12 mouse cellular contexts compared by ENCODE assay signal in genomic region chr15:97798134-97798533, GRCm38 (mm10). TPM values are rescaled to one million over a fixed set of nuclear protein-coding genes. Genes with fewer than 3 reads are reported as not detected.
DNase-seq lines count a peak whose midpoint lies in the region; ATAC-seq and TF ChIP-seq lines count a peak whose summit lies in the region.
"Had no signal": no experiment of that assay in that cellular context is flagged by ENCODE, and none has a peak within 500 bp of the region (broad histone marks: within the 10 kb centered on the region; RNA-seq: fewer than 3 reads in every experiment).

No protein-coding gene starts in this region.

- intact Hi-C loops in heart, adult 2 months (cut with DNase I) = no loop called here
- intact Hi-C loops in left cerebral cortex, adult 2 months (cut with DNase I) = no loop called here

- no peak overlapping the region for H3K9ac ChIP-seq in heart, embryonic 11.5 days (ENCODE audit: low read depth, low read length)
- no peak overlapping the region for H3K9ac ChIP-seq in heart, adult 2 months (ENCODE audit: low read depth, low read length)
- H3K9ac ChIP-seq in midbrain, postnatal 0 days (replicated peaks; ENCODE audit: low read length, poor library complexity, severe bottlenecking) = no peak overlapping the region
- H3K9ac ChIP-seq: heart, embryonic 13.5 days had no signal

- H3K4me1 ChIP-seq in heart, embryonic 11.5 days (ENCODE audit: control insufficient read depth, insufficient read depth, low read length) = peaks cover 7% of the 10 kb centered on the region; the same call in 1 of the 2 replicates
- no peaks in the 10 kb centered on the region for H3K4me1 ChIP-seq in heart, adult 2 months (ENCODE audit: control insufficient read depth, insufficient read depth, low read length)
- peaks cover 23% of the 10 kb centered on the region for H3K4me1 ChIP-seq in embryonic facial prominence, embryonic 10.5 days
- H3K4me1 ChIP-seq in midbrain, postnatal 0 days (ENCODE audit: insufficient read depth, low read length) = peaks cover 5% of the 10 kb centered on the region; the same call in 1 of the 2 replicates

- no peaks in the 10 kb centered on the region for H3K27me3 ChIP-seq in heart, embryonic 11.5 days (ENCODE audit: control insufficient read depth, insufficient read depth, low read length)
- H3K27me3 ChIP-seq in heart, adult 2 months (ENCODE audit: control insufficient read depth, insufficient read depth, low read length) = no peaks in the 10 kb centered on the region
- no peaks in the 10 kb centered on the region for H3K27me3 ChIP-seq in embryonic facial prominence, embryonic 10.5 days (replicated peaks; ENCODE audit: low read depth, poor library complexity, severe bottlenecking)
- no peaks in the 10 kb centered on the region for H3K27me3 ChIP-seq in midbrain, postnatal 0 days (ENCODE audit: insufficient read depth, low read length)
- H3K27me3 ChIP-seq: heart, embryonic 13.5 days had no signal

- no peak overlapping the region for H3K4me3 ChIP-seq in heart, embryonic 11.5 days (ENCODE audit: low read depth, low read length)
- no peak overlapping the region for H3K4me3 ChIP-seq in heart, adult 2 months
- H3K4me3 ChIP-seq in embryonic facial prominence, embryonic 10.5 days = no peak overlapping the region
- H3K4me3 ChIP-seq in midbrain, postnatal 0 days (ENCODE audit: low read depth, low read length) = no peak overlapping the region
- H3K4me3 ChIP-seq in left cerebral cortex, adult 2 months = no peak overlapping the region
- H3K4me3 ChIP-seq: erythroblast, embryonic 14.5 days; heart, embryonic 13.5 days had no signal

- no peak for TF ChIP-seq CTCF in heart, adult 2 months (IDR thresholded peaks at IDR 0.05)
- no peak for TF ChIP-seq CTCF in midbrain, postnatal 0 days (IDR thresholded peaks at IDR 0.05)
- TF ChIP-seq CTCF in left cerebral cortex, adult 2 months (IDR thresholded peaks at IDR 0.05) = no peak

- no peak for TF ChIP-seq POLR2A in heart, adult 2 months (IDR thresholded peaks at IDR 0.05; ENCODE audit: insufficient read depth, low read depth, low read length)

- no peak for TF ChIP-seq EP300 in heart, adult 2 months (IDR thresholded peaks at IDR 0.05; ENCODE audit: insufficient read depth, low read depth, low read length)

- peak; percentile 46 for ATAC-seq in heart, embryonic 11.5 days (replicated peaks; ENCODE audit: insufficient number of reproducible peaks, low FRiP score, low TSS enrichment)
- peak; percentile 62 for ATAC-seq in midbrain, postnatal 0 days (ENCODE audit: low FRiP score)
- ATAC-seq in erythroid progenitor cell, adult 5-6 weeks (replicated peaks; ENCODE audit: low FRiP score, poor library complexity, severe bottlenecking) = no peak

- H3K27ac ChIP-seq in heart, embryonic 11.5 days (ENCODE audit: low read depth, low read length) = no peak overlapping the region
- H3K27ac ChIP-seq in heart, adult 2 months = no peak overlapping the region
- H3K27ac ChIP-seq in embryonic facial prominence, embryonic 10.5 days (replicated peaks) = no peak overlapping the region
- H3K27ac ChIP-seq in midbrain, postnatal 0 days (ENCODE audit: low read depth, low read length) = peak overlapping the region; percentile 67
- H3K27ac ChIP-seq in left cerebral cortex, adult 2 months = no peak overlapping the region

- no peak for DNase-seq in heart, adult 2 months
- DNase-seq in embryonic facial prominence, embryonic 10.5 days (ENCODE audit: low spot score) = peak; percentile 37
- peak; percentile 35 for DNase-seq in liver
- DNase-seq in midbrain, postnatal 0 days (ENCODE audit: low spot score) = peak; percentile 80
- no peak for DNase-seq in spleen, adult 18-20 months
- DNase-seq in left cerebral cortex, adult 2 months (ENCODE audit: extremely low spot score in 1 of 2, low spot score in 2 of 2) = no peak
- DNase-seq: cerebellum, adult 8-10 months; lung, adult 18-20 months had no signal

- H3K9me3 ChIP-seq in heart, embryonic 11.5 days (replicated peaks; ENCODE audit: control insufficient read depth, low read length) = no peaks in the 10 kb centered on the region
- H3K9me3 ChIP-seq in embryonic facial prominence, embryonic 10.5 days = no peaks in the 10 kb centered on the region
- H3K9me3 ChIP-seq in midbrain, postnatal 0 days (ENCODE audit: low read length) = no peaks in the 10 kb centered on the region
- H3K9me3 ChIP-seq: heart, embryonic 13.5 days had no signal

- H3K4me2 ChIP-seq in heart, embryonic 11.5 days = no peak overlapping the region
- H3K4me2 ChIP-seq in midbrain, postnatal 0 days (ENCODE audit: low read depth, low read length, poor library complexity, severe bottlenecking) = peak overlapping the region; percentile 21
- H3K4me2 ChIP-seq: heart, embryonic 13.5 days had no signal

- H3K36me3 ChIP-seq in heart, embryonic 11.5 days (ENCODE audit: control insufficient read depth, insufficient read depth, low read length) = peaks cover 36% of the 10 kb centered on the region
- H3K36me3 ChIP-seq in heart, adult 2 months (ENCODE audit: control insufficient read depth, insufficient read depth, low read length) = no peaks in the 10 kb centered on the region
- peaks cover 100% of the 10 kb centered on the region for H3K36me3 ChIP-seq in embryonic facial prominence, embryonic 10.5 days (replicated peaks)
- H3K36me3 ChIP-seq in midbrain, postnatal 0 days (ENCODE audit: insufficient read depth, low read length) = peaks cover 56% of the 10 kb centered on the region

- no peaks in the 10 kb centered on the region for H3K79me2 ChIP-seq in heart, adult 2 months (replicated peaks; ENCODE audit: control insufficient read depth, insufficient read depth, low read length)

- WGBS in heart, embryonic 11.5 days (ENCODE audit: insufficient replicate concordance) = 45% methylated on average over 17 of the region's 17 CpGs
- 61% methylated on average over 17 of the region's 17 CpGs for WGBS in heart, adult 2 months
- 79% methylated on average over 17 of the region's 17 CpGs for WGBS in embryonic facial prominence, embryonic 10.5 days
- 14% methylated on average over 17 of the region's 17 CpGs for WGBS in midbrain, postnatal 0 days

RNA-seq across cellular contexts. Expression of gene Slc48a1, which starts 19.8 kb away (rescaled TPM):
- polyA plus RNA-seq in heart, embryonic 11.5 days (2014; fragmentation: Nextera tagmentation; extraction: Ambion mirVana) = 45.1 and 51.1 TPM in 2 replicates
- total RNA-seq in heart, adult 2 months (2021) = 10 to 100 TPM; 72.7 to 73.0 TPM
- 82.8 and 85.3 TPM in 2 replicates for polyA plus RNA-seq in heart, adult 2 months (2012; rRNA removed)
- polyA plus RNA-seq in embryonic facial prominence, embryonic 10.5 days (2016; fragmentation: Nextera tagmentation; extraction: Ambion mirVana) = 17.8 and 18.9 TPM in 2 replicates
- total RNA-seq in midbrain, postnatal 0 days (2014; rRNA removed) = 61.5 and 78.8 TPM in 2 replicates
- polyA plus RNA-seq in midbrain, postnatal 0 days (2015; fragmentation: Nextera tagmentation; extraction: Ambion mirVana) = 152 and 173 TPM in 2 replicates
- total RNA-seq in erythroid progenitor cell, adult 5-6 weeks (2015; ENCODE audit: low replicate concordance) = 122 and 124 TPM in 2 replicates
- total RNA-seq in erythroid progenitor cell, adult 5-6 weeks (2017; ENCODE audit: low replicate concordance) = 74.2 and 96.2 TPM in 2 replicates
- 100 to 1,000 TPM; 157 to 161 TPM for total RNA-seq in left cerebral cortex, adult 2 months (2021)

RNA-seq across cellular contexts. Expression of gene Rapgef3, which starts 30.4 kb away (rescaled TPM):
- polyA plus RNA-seq in heart, embryonic 11.5 days (2014; fragmentation: Nextera tagmentation; extraction: Ambion mirVana) = 8.3 and 8.5 TPM in 2 replicates
- total RNA-seq in heart, adult 2 months (2021) = 10 to 100 TPM; 21.5 to 27.9 TPM
- polyA plus RNA-seq in heart, adult 2 months (2012; rRNA removed) = 44.4 and 57.0 TPM in 2 replicates
- polyA plus RNA-seq in embryonic facial prominence, embryonic 10.5 days (2016; fragmentation: Nextera tagmentation; extraction: Ambion mirVana) = 5.5 and 5.9 TPM in 2 replicates
- total RNA-seq in midbrain, postnatal 0 days (2014; rRNA removed) = 34.9 and 39.7 TPM in 2 replicates
- 15.8 and 16.5 TPM in 2 replicates for polyA plus RNA-seq in midbrain, postnatal 0 days (2015; fragmentation: Nextera tagmentation; extraction: Ambion mirVana)
- not detected in 2 replicates for total RNA-seq in erythroid progenitor cell, adult 5-6 weeks (2015; ENCODE audit: low replicate concordance)
- total RNA-seq in erythroid progenitor cell, adult 5-6 weeks (2017; ENCODE audit: low replicate concordance) = 3.9 TPM in 1 of 2 replicates, not detected in the other
- 10 to 100 TPM; 46.5 to 50.4 TPM for total RNA-seq in left cerebral cortex, adult 2 months (2021)
- polyA plus RNA-seq: erythroblast, embryonic 14.5 days had no signal

RNA-seq across cellular contexts. Expression of gene Hdac7, which starts 46.2 kb away (rescaled TPM):
- polyA plus RNA-seq in heart, embryonic 11.5 days (2014; fragmentation: Nextera tagmentation; extraction: Ambion mirVana) = 24.6 and 25.0 TPM in 2 replicates
- total RNA-seq in heart, adult 2 months (2021) = 10 to 100 TPM; 23.7 to 25.7 TPM
- polyA plus RNA-seq in heart, adult 2 months (2012; rRNA removed) = 54.9 and 61.8 TPM in 2 replicates
- 26.6 and 30.2 TPM in 2 replicates for polyA plus RNA-seq in embryonic facial prominence, embryonic 10.5 days (2016; fragmentation: Nextera tagmentation; extraction: Ambion mirVana)
- total RNA-seq in midbrain, postnatal 0 days (2014; rRNA removed) = 22.4 and 24.2 TPM in 2 replicates
- polyA plus RNA-seq in midbrain, postnatal 0 days (2015; fragmentation: Nextera tagmentation; extraction: Ambion mirVana) = 28.7 and 29.2 TPM in 2 replicates
- 15.1 and 26.8 TPM in 2 replicates for total RNA-seq in erythroid progenitor cell, adult 5-6 weeks (2015; ENCODE audit: low replicate concordance)
- 2.4 and 9.8 TPM in 2 replicates for total RNA-seq in erythroid progenitor cell, adult 5-6 weeks (2017; ENCODE audit: low replicate concordance)
- 10 to 100 TPM; 38.4 to 41.6 TPM for total RNA-seq in left cerebral cortex, adult 2 months (2021)

Comparison
In these comparisons a context has a peak if more than half of its experiments do, and no peak if none do; other contexts are left out.
1. DNase-seq: peak in embryonic facial prominence, embryonic 10.5 days (single experiment), liver (single experiment) and midbrain, postnatal 0 days (single experiment); none in heart, adult 2 months (0 of 2), spleen, adult 18-20 months (0 of 2) and left cerebral cortex, adult 2 months (0 of 2).